Mouse (Mus musculus) heart, embryonic 11.5 days (tissue): Measurements from ENCODE around the gene Tfeb. TPM values are rescaled to one million over a fixed set of nuclear protein-coding genes. Genes with fewer than 3 reads are reported as not detected.

Experiments
- ATAC-seq: fragments of 200-750 bp; cut with Nextera tagmentation; replicated peaks from 2 replicates; pipeline ENCODE4 v1.8.0; 2017; ENCODE audit warnings: moderate library complexity; ENCODE audit not compliant: insufficient number of reproducible peaks, low FRiP score, low TSS enrichment
- H3K27ac ChIP-seq: fragments of 300-500 bp; sonication (generic); 2 replicates; pipeline ENCODE4 v1.5.1; 2014; ENCODE audit warnings: mild to moderate bottlenecking, low read depth, low read length
- H3K27me3 ChIP-seq: fragments of 300-500 bp; sonication (generic); 2 replicates; pipeline ENCODE4 v1.6.1; 2014; ENCODE audit warnings: mild to moderate bottlenecking, low read length, mixed read lengths; ENCODE audit not compliant: control insufficient read depth, insufficient read depth
- H3K36me3 ChIP-seq: fragments of 300-500 bp; sonication (generic); 2 replicates; pipeline ENCODE4 v1.6.1; 2014; ENCODE audit warnings: mild to moderate bottlenecking, low read length, moderate library complexity, mixed read lengths; ENCODE audit not compliant: control insufficient read depth, insufficient read depth
- H3K4me1 ChIP-seq: fragments of 300-500 bp; sonication (generic); 2 replicates; pipeline ENCODE4 v1.6.1; 2014; ENCODE audit warnings: low read length; ENCODE audit not compliant: control insufficient read depth, insufficient read depth
- H3K4me2 ChIP-seq: fragments of 300-500 bp; sonication (generic); 2 replicates; pipeline ENCODE4 v1.6.1; 2014; ENCODE audit warnings: mild to moderate bottlenecking, moderate library complexity
- H3K4me3 ChIP-seq: fragments of 300-500 bp; sonication (generic); 2 replicates; pipeline ENCODE4 v1.5.1; 2014; ENCODE audit warnings: low read depth, low read length
- H3K9ac ChIP-seq: fragments of 300-500 bp; sonication (generic); 2 replicates; pipeline ENCODE4 v1.6.1; 2014; ENCODE audit warnings: mild to moderate bottlenecking, low read depth, low read length, moderate library complexity
- H3K9me3 ChIP-seq: fragments of 300-500 bp; sonication (generic); replicated peaks from 2 replicates; pipeline ENCODE4 v1.6.1; 2016; ENCODE audit warnings: low read length; ENCODE audit not compliant: control insufficient read depth
- WGBS: fragments of 180-500 bp; shearing (Covaris S2); extraction: QIAGEN DNeasy Blood & Tissue Kit; methylation state at CpG from one replicate; pipeline ENCODE4 v1.1.7; 2014; ENCODE audit not compliant: insufficient replicate concordance; 5-methylcytosine and 5-hydroxymethylcytosine counted together
- polyA plus RNA-seq: library from polyadenylated mRNA; unstranded; fragments of >200 nt; fragmentation: Nextera tagmentation; extraction: Ambion mirVana; gene quantifications from 2 replicates; pipeline ENCODE4 v1.2.1, GENCODE M21; 2014

Gene Tfeb
- polyA plus RNA-seq, 1 experiment from 2014 or later, result 16.3 TPM

GRCm38 (mm10) chr17:47796968-47797367 is 60.1 kb downstream of the Tfeb start:
- Histone ChIP-seq H3K9me3 (no peaks in the 10 kb centered on the region), H3K9ac (no peak overlapping the region), H3K4me1 (peaks cover 23% of the 10 kb centered on the region), H3K4me2 (no peak overlapping the region), H3K27me3 (no peaks in the 10 kb centered on the region), H3K36me3 (no peaks in the 10 kb centered on the region; the same call in 1 of the 2 replicates), H3K4me3 (no peak overlapping the region), H3K27ac (no peak overlapping the region)
- no peak for ATAC-seq
- 59% methylated on average over 4 of the region's 4 CpGs for WGBS

DNA sequence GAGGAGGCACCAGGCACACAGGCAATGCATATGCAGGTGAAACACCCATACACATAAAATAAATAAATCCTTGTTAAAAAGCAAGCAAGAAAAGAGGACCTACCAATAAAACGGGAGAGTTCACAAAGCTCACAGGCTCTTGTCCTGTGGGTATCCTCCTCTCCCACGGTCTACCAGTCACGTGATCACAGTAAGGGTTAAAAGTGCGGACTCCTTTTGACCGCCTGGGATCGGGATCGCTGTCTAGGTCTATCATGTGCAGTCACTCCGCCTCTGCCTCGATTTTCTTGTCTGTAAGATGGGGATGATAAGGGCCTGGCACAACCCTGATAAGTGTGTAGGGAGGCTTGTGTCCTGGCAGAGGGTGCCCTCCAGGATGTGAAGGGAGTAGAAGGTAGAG is 60.6 kb downstream of the Tfeb start:
- Histone ChIP-seq H3K4me2 (no peak overlapping the region), H3K9me3 (no peaks in the 10 kb centered on the region), H3K27me3 (no peaks in the 10 kb centered on the region), H3K4me1 (peaks cover 26% of the 10 kb centered on the region), H3K4me3 (no peak overlapping the region), H3K9ac (no peak overlapping the region), H3K27ac (no peak overlapping the region), H3K36me3 (no peaks in the 10 kb centered on the region; the same call in 1 of the 2 replicates)
- no peak for ATAC-seq
- WGBS, result 69% methylated on average over 9 of the region's 9 CpGs

- WGBS, result 17% methylated on average over 8 of the region's 8 CpGs
- no peak overlapping the region for H3K4me3 ChIP-seq
- ATAC-seq, result no peak
- H3K4me1 ChIP-seq, result peaks cover 7% of the 10 kb centered on the region
- no peaks in the 10 kb centered on the region for H3K27me3 ChIP-seq
- H3K9ac ChIP-seq, result no peak overlapping the region
- H3K27ac ChIP-seq, result no peak overlapping the region
- no peaks in the 10 kb centered on the region for H3K9me3 ChIP-seq
- H3K36me3 ChIP-seq, result no peaks in the 10 kb centered on the region
- no peak overlapping the region for H3K4me2 ChIP-seq
These were observed 66.0 kb downstream of the Tfeb start for GRCm38 (mm10) chr17:47802806-47803205.

GRCm38 (mm10) chr17:47803662-47804061 is 66.8 kb downstream of the Tfeb start:
- Histone ChIP-seq H3K4me1 (peaks cover 7% of the 10 kb centered on the region), H3K4me2 (no peak overlapping the region), H3K27me3 (no peaks in the 10 kb centered on the region), H3K36me3 (no peaks in the 10 kb centered on the region), H3K4me3 (no peak overlapping the region), H3K9me3 (no peaks in the 10 kb centered on the region), H3K27ac (no peak overlapping the region), H3K9ac (no peak overlapping the region)
- ATAC-seq, result no peak
- 87% methylated on average over 4 of the region's 4 CpGs for WGBS

- ATAC-seq, result no peak
- Histone ChIP-seq H3K27ac (no peak overlapping the region), H3K27me3 (no peaks in the 10 kb centered on the region), H3K4me1 (peaks cover 14% of the 10 kb centered on the region), H3K9ac (no peak overlapping the region), H3K4me2 (no peak overlapping the region), H3K9me3 (no peaks in the 10 kb centered on the region), H3K4me3 (no peak overlapping the region), H3K36me3 (no peaks in the 10 kb centered on the region)
- WGBS, result 50% methylated on average over 13 of the region's 13 CpGs
These were observed 68.4 kb downstream of the Tfeb start for GRCm38 (mm10) chr17:47805047-47805835.

DNA sequence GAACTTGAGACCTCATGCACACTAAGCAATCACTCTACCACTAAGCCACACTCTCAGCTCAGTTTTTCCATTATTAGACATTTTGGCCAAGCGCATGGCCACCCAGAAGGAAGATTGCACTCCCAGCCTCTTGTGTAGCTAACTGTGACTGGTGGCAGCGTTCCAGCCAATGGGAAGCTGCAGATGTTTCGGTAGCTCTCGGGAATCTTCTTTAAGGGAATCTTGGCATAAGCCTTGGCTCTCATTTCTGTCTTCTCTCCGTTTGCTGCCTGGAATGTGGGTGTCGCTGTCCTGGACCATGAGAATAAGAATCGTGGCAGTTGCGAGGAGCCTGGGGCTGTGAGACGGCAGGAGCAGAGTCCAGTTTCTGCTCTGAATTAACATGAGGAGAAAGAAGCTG is 69.4 kb downstream of the Tfeb start:
- Histone ChIP-seq H3K9ac (no peak overlapping the region), H3K4me2 (no peak overlapping the region), H3K27me3 (no peaks in the 10 kb centered on the region), H3K4me3 (no peak overlapping the region), H3K27ac (no peak overlapping the region), H3K4me1 (peaks cover 14% of the 10 kb centered on the region), H3K9me3 (no peaks in the 10 kb centered on the region), H3K36me3 (no peaks in the 10 kb centered on the region)
- 60% methylated on average over 9 of the region's 9 CpGs for WGBS
- no peak for ATAC-seq

DNA sequence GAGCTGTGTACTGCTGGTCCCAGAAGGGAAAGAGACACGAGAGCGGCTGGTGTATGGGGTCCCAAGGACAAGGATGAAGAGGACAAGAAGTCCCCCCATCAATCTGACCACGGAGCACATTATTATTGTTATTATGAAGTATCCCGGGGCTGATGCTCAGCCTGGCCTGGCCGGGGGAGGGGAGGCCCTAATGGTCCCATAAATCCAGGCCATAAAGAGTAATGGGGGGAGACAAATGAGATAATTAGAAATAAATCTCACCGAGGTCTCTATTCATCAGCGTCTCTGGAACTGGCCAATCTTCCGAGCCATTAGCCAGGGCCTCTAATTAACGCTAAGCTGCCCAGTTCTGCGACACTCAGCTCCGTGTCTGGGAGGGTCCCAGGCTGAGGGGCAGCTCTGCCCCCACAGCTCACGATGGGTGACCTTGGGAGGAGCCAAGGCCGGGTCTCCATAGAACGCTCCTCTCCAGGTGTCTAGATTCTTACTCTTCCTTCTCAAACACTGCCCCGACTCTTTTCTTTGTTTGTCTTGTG is 74.5 kb downstream of the Tfeb start:
- Histone ChIP-seq H3K27ac (no peak overlapping the region), H3K4me3 (no peak overlapping the region), H3K9ac (no peak overlapping the region), H3K27me3 (no peaks in the 10 kb centered on the region), H3K4me2 (no peak overlapping the region), H3K4me1 (peaks cover 24% of the 10 kb centered on the region), H3K9me3 (no peaks in the 10 kb centered on the region), H3K36me3 (peaks cover 7% of the 10 kb centered on the region; the same call in 1 of the 2 replicates)
- ATAC-seq, result no peak
- WGBS, result 77% methylated on average over 15 of the region's 15 CpGs

DNA sequence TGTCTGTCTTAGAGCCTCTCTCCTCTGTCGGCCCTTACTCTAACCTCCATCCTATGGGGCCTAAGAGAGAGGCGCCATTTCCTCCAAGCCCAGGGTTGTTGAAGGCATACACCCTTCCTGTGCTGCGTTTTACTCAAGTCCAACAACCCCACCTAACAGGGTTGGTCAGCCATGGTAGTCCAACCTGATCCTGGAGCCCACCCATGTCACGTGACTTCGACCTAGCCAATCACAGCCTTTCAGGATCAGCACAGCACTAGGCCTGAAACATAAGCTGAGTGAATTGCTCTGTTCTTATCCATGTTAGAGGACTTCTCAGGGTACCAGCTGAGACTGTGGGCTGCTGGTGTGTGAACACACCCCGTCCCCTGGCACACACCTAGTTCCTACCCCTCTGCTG is 75.4 kb downstream of the Tfeb start:
- Histone ChIP-seq H3K4me3 (no peak overlapping the region), H3K27me3 (no peaks in the 10 kb centered on the region), H3K9ac (no peak overlapping the region), H3K9me3 (no peaks in the 10 kb centered on the region), H3K36me3 (peaks cover 8% of the 10 kb centered on the region; the same call in 1 of the 2 replicates), H3K4me2 (no peak overlapping the region), H3K4me1 (peaks cover 24% of the 10 kb centered on the region), H3K27ac (no peak overlapping the region)
- 73% methylated on average over 6 of the region's 6 CpGs for WGBS
- ATAC-seq, result no peak

DNA sequence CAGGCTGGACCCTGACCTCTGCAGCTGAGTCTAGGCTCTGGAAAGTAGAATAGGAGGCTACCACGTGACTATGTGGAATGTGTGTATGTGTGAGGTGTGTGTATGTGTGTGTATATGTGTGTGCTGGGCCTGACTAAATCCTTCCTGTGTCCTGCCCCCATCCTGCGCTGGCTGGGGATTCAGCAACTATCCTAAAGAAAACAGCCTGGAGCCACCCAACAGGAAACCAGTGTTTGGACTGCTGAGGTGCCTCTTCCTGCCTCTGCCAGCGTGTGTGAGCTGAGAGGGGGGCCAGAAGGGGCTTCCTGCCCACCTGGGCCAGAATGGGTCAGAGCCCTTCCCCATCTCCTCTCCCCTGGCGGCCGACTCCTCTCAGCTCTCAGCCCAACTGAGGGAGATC is 76.8 kb downstream of the Tfeb start:
- Histone ChIP-seq H3K36me3 (peaks cover 12% of the 10 kb centered on the region; the same call in 1 of the 2 replicates), H3K4me3 (no peak overlapping the region), H3K9me3 (no peaks in the 10 kb centered on the region), H3K9ac (no peak overlapping the region), H3K4me1 (peaks cover 24% of the 10 kb centered on the region), H3K27me3 (no peaks in the 10 kb centered on the region), H3K4me2 (no peak overlapping the region; the same call in 1 of the 2 replicates), H3K27ac (peak overlapping the region; percentile 60)
- ATAC-seq, result peak; percentile 76
- WGBS, result 36% methylated on average over 5 of the region's 5 CpGs
